In genomic region chr16:35832926-35833325, GRCm38 (mm10) we compare ENCODE assay signal across 12 mouse cellular contexts.
"Had no signal": no experiment of that assay in that cellular context is flagged by ENCODE, and none has a peak within 500 bp of the region (broad histone marks: within the 10 kb centered on the region; RNA-seq: fewer than 3 reads in every experiment).

No protein-coding gene starts in this region.

- DNase-seq: retina, postnatal 1 day; right cerebral cortex, adult 18-20 months; right cerebral cortex, postnatal 14 days; right cerebral cortex, postnatal 25 days; right cerebral cortex, postnatal 4 days; spleen, adult 18-20 months; thymus, adult 18-20 months; thymus, adult 2 months; thymus, postnatal 14 days; thymus, postnatal 25 days; thymus, postnatal 36 days; thymus, postnatal 4 days had no signal
